Mouse (Mus musculus) heart, embryonic 13.5 days (tissue): Measurements from ENCODE around the gene Lsm3. TPM values are rescaled to one million over a fixed set of nuclear protein-coding genes. Genes with fewer than 3 reads are reported as not detected.

Experiments used
- ATAC-seq: fragments of 200-750 bp; cut with Nextera tagmentation; 2 replicates; pipeline ENCODE4 v1.8.0; 2017; ENCODE audit warnings: moderate TSS enrichment; ENCODE audit not compliant: insufficient number of reproducible peaks, low FRiP score, low TSS enrichment; ENCODE audit errors: extremely low read depth
- H3K27ac ChIP-seq: fragments of 300-500 bp; sonication (generic); replicated peaks from 2 replicates; pipeline ENCODE4 v1.5.1; 2015; ENCODE audit warnings: moderate library complexity, mild to moderate bottlenecking, inconsistent platforms
- H3K27me3 ChIP-seq: fragments of 300-500 bp; sonication (generic); replicated peaks from 2 replicates; pipeline ENCODE4 v1.6.1; 2015; ENCODE audit warnings: mild to moderate bottlenecking, inconsistent platforms
- H3K36me3 ChIP-seq: fragments of 300-500 bp; sonication (generic); 2 replicates; pipeline ENCODE4 v1.6.1; 2015; ENCODE audit warnings: mild to moderate bottlenecking, inconsistent platforms
- H3K4me1 ChIP-seq: fragments of 300-500 bp; sonication (generic); 2 replicates; pipeline ENCODE4 v1.6.1; 2015; ENCODE audit warnings: inconsistent platforms
- H3K4me2 ChIP-seq: fragments of 300-500 bp; sonication (generic); 2 replicates; pipeline ENCODE4 v1.6.1; 2015; ENCODE audit warnings: inconsistent platforms, mild to moderate bottlenecking, moderate library complexity
- H3K4me3 ChIP-seq: fragments of 300-500 bp; sonication (generic); 2 replicates; pipeline ENCODE4 v1.5.1; 2015; ENCODE audit warnings: moderate library complexity, mild to moderate bottlenecking, inconsistent platforms
- H3K9ac ChIP-seq: fragments of 300-500 bp; sonication (generic); 2 replicates; pipeline ENCODE4 v1.6.1; 2015; ENCODE audit warnings: inconsistent platforms, mild to moderate bottlenecking, moderate library complexity
- H3K9me3 ChIP-seq: fragments of 300-500 bp; sonication (generic); 2 replicates; pipeline ENCODE4 v1.6.1; 2016; ENCODE audit warnings: inconsistent platforms
- WGBS: fragments of 180-500 bp; shearing (Covaris S2); methylation state at CpG from one replicate; pipeline ENCODE4 v1.1.7; 2015; ENCODE audit warnings: mixed read lengths; 5-methylcytosine and 5-hydroxymethylcytosine counted together
- polyA plus RNA-seq: library from polyadenylated mRNA; unstranded; fragments of >200 nt; fragmentation: Nextera tagmentation; extraction: Ambion mirVana; gene quantifications from 2 replicates; pipeline ENCODE4 v1.2.1, GENCODE M21; 2015

The Lsm3 gene
- polyA plus RNA-seq, 1 experiment from 2014 or later = 180 TPM

DNA sequence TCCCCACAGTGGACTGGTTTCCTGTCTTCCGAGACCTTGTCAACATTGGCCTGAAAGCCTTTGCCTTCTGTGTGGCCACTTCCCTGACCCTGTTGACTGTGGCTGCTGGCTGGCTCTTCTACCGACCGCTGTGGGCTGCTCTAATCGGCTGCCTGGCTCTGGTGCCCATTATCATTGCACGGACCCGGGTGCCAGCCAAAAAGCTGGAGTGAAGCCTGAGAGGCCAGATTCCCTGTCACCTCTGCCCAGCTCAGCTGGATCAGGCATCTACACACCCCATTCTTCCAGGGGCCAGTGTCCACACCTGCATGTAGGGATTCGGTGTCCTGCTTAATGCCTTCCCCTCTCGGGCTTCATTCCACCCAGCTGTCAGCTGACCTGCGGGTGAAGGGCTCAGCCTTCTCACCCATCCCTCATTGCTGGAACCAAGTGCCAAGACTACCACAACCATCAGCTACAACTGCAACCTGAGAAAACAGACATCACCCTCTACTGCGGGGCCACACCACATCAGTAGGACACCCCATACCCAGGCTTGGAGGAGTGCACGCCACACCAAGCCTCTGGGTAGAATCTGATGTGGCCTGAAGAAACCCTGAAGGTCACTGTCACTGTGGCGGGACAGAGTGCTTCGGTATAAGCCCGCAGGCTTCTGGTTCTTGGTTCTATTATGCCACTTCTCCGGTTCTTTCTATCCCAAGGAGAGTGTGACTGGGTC, 28.8 kb upstream of the Lsm3 start:
- Histone ChIP-seq H3K9ac (no peak overlapping the region), H3K36me3 (peaks cover 98% of the 10 kb centered on the region), H3K4me1 (peaks cover 8% of the 10 kb centered on the region), H3K27ac (no peak overlapping the region), H3K4me2 (no peak overlapping the region), H3K9me3 (no peaks in the 10 kb centered on the region), H3K27me3 (no peaks in the 10 kb centered on the region), H3K4me3 (no peak overlapping the region)
- no peak for ATAC-seq
- WGBS = 86% methylated on average over 15 of the region's 15 CpGs

DNA sequence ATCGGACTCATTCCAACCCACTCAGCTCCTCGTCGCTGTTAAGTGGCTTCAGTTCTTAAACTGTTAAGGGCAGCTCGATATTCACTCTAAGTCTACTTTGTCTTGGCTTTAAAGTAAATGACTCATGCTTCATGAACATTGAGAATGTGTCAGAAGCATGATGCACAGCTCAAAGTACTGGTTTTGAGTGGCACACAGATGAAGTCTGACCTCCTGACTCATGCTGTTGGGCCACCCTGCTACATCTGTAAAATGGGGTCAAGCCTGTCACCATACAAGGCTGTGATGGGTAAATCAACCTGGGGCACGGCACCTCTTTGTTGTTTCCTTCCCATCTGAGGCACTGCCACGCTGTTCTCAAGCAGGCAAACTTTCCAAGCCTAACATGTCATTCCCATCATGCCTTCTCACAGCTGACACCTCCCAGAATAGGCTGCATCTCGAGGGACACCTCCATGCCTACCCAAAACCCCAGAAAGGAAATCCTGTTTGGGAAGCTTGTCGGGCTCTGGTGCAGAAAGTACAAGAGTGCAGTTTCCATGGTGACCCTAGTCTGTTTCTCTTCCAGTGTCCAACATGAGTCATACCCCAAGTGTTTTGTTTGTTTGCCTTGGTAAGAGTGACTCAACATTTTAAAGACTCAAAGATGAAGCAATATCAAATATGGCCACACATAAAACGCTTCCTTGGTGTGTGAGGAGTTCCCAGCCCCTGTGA, 27.1 kb upstream of the Lsm3 start:
- peaks cover 98% of the 10 kb centered on the region for H3K36me3 ChIP-seq
- no peaks in the 10 kb centered on the region for H3K27me3 ChIP-seq

DNA sequence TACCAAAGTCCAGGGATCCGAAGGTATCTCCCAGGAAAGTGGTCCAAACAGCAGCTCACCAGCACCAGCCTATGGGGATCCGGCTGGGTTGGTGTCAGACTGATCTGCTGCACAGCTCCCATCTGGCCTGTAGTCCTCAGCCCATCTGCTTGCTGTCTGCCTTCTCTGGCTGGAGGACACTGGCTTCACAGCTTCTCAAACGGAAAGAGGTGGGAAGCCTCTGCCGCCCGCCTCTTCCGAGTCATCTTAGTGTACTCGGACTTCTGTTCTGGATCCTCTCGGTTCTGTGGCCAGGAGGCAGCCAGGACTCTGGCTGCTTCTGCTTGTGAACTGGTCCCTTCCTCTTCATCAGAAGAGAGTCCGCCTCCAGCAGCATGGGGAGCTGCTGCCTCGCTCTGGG, 25.9 kb upstream of the Lsm3 start:
- H3K4me1 ChIP-seq = peaks cover 8% of the 10 kb centered on the region
- no peak overlapping the region for H3K4me2 ChIP-seq
- 77% methylated on average over 10 of the region's 10 CpGs for WGBS
- ATAC-seq = no peak
- H3K27me3 ChIP-seq = no peaks in the 10 kb centered on the region
- no peaks in the 10 kb centered on the region for H3K9me3 ChIP-seq
- no peak overlapping the region for H3K27ac ChIP-seq
- H3K36me3 ChIP-seq = peaks cover 96% of the 10 kb centered on the region
- H3K4me3 ChIP-seq = no peak overlapping the region
- no peak overlapping the region for H3K9ac ChIP-seq

More for the DNA sequence above, 27.1 kb upstream of the Lsm3 start:
- ATAC-seq = peak; percentile 10; the same call in 1 of the 2 replicates
- Histone ChIP-seq H3K4me1 (peaks cover 8% of the 10 kb centered on the region), H3K9me3 (no peaks in the 10 kb centered on the region), H3K9ac (no peak overlapping the region), H3K4me3 (no peak overlapping the region), H3K4me2 (no peak overlapping the region), H3K27ac (no peak overlapping the region; the same call in 1 of the 2 replicates)
- WGBS = 58% methylated on average over 9 of the region's 9 CpGs

DNA sequence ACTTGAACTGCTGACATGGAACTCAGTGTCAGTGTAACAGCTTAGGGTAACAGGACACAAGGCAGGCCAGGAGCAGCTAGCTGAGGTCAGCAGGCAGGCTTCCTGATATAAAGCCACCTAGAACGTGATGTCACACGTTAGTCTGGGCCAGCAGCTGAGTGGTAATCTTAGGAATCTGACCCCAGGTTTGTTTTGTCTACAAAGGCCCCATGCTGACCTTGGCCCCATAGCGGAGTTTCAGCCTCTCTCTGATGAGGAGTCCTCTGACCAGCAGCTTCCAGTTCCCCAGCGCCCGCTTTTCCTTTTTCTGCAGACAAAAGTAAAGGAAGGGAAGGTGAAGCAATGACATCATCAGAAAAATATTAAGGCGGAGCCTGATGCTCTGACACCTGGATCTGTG, 24.7 kb upstream of the Lsm3 start:
- no peak for ATAC-seq
- no peaks in the 10 kb centered on the region for H3K9me3 ChIP-seq
- no peak overlapping the region for H3K4me3 ChIP-seq
- H3K27ac ChIP-seq = no peak overlapping the region
- peaks cover 8% of the 10 kb centered on the region for H3K4me1 ChIP-seq
- H3K27me3 ChIP-seq = no peaks in the 10 kb centered on the region
- no peak overlapping the region for H3K4me2 ChIP-seq
- no peak overlapping the region for H3K9ac ChIP-seq
- peaks cover 96% of the 10 kb centered on the region for H3K36me3 ChIP-seq
- WGBS = 70% methylated on average over 6 of the region's 6 CpGs

DNA sequence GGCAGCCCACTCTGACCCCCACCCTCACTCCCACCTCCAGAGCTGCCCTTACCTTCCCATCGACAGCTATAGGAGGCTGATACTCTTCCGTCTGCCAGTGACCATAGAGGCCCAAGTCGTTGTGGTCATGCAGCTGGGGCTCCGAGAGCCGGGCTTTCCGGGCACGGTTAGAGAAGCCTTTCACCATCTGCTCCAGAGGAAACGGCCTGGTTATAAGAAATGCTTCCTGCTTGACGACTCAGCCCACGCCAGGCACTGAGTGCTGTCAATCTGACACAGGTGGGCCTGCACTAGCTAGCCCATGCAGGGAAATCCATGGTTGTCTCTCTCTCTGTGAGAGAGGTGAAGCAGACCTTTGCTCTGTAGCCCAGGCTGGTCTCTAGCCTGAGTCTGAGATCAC, 22.7 kb upstream of the Lsm3 start:
- Histone ChIP-seq H3K27me3 (no peaks in the 10 kb centered on the region), H3K9ac (no peak overlapping the region), H3K27ac (no peak overlapping the region), H3K36me3 (peaks cover 96% of the 10 kb centered on the region), H3K4me2 (no peak overlapping the region), H3K4me1 (peaks cover 8% of the 10 kb centered on the region), H3K9me3 (no peaks in the 10 kb centered on the region), H3K4me3 (no peak overlapping the region)
- ATAC-seq = no peak
- WGBS = 79% methylated on average over 10 of the region's 10 CpGs

DNA sequence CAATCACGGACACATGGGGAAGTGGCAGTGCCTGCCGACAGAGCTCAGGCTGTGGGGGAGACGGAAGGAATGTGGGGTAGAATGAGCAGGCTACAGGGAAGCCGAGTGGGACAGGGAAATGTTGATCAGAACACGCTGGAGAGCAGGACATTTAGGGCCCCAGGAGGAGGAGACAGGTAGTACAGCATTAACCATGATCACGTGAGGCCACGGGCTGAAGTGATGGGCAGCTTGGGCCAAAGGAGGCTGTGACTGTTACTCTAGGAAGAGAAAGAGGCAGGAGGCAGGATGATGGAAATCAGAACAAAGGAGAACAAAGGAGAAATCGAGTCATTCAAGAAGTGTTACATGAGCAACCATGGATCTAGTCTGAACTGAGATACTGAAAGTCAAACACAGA, 21.2 kb upstream of the Lsm3 start:
- Histone ChIP-seq H3K4me2 (no peak overlapping the region), H3K27me3 (no peaks in the 10 kb centered on the region), H3K27ac (no peak overlapping the region), H3K9ac (no peak overlapping the region), H3K36me3 (peaks cover 97% of the 10 kb centered on the region), H3K9me3 (no peaks in the 10 kb centered on the region), H3K4me3 (no peak overlapping the region), H3K4me1 (no peaks in the 10 kb centered on the region)
- ATAC-seq = no peak
- WGBS = 81% methylated on average over 8 of the region's 8 CpGs

DNA sequence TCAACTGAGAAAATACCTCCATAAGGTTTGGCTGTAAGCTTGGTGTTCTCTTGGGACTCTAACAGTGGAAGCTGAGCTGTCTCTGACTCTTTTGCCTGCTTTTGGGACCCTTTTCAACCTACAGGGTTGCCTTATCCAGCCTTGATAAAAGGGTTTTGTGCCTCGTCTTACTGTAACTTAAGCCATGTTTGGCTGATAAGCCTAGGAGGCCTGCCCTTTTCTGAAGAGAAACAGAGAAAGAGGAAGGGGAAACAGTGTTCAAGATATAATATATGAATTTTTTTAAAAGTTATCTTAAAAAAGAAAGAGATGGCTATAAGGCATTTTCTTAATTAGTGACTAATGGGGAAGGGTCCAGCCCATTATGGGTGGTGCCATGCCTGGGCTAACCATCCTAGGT, 12.4 kb upstream of the Lsm3 start:
- Histone ChIP-seq H3K4me3 (no peak overlapping the region), H3K4me2 (no peak overlapping the region), H3K4me1 (no peaks in the 10 kb centered on the region), H3K9me3 (peaks cover 4% of the 10 kb centered on the region; the same call in 1 of the 2 replicates), H3K27me3 (no peaks in the 10 kb centered on the region), H3K36me3 (peaks cover 100% of the 10 kb centered on the region), H3K9ac (no peak overlapping the region), H3K27ac (no peak overlapping the region)
- 71% methylated on average over 1 of the region's 1 CpGs for WGBS
- ATAC-seq = no peak

DNA sequence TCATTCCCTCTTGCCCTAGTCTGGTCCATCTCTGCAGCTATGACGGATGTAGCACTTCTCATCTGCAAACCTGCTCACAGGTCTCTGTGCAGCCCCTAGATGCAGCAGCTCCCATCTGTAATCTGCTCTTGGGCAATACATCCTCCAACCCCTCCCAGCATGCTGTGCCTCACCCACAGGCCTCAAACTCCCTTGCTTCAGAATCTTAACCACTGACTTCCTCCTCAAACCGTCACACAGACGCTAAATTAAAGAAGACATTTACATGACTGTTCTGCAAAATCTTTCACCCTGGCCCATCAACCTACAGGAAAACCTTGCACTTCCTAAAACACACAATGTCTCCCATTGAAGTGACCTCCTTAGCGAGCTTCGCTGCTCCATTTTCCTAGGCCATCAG, 9.7 kb upstream of the Lsm3 start:
- H3K4me3 ChIP-seq = no peak overlapping the region
- no peak for ATAC-seq
- peaks cover 83% of the 10 kb centered on the region for H3K36me3 ChIP-seq
- H3K27me3 ChIP-seq = no peaks in the 10 kb centered on the region
- no peak overlapping the region for H3K27ac ChIP-seq
- WGBS = 82% methylated on average over 5 of the region's 5 CpGs
- H3K9ac ChIP-seq = no peak overlapping the region
- H3K4me1 ChIP-seq = no peaks in the 10 kb centered on the region
- peaks cover 4% of the 10 kb centered on the region; the same call in 1 of the 2 replicates for H3K9me3 ChIP-seq
- no peak overlapping the region for H3K4me2 ChIP-seq

DNA sequence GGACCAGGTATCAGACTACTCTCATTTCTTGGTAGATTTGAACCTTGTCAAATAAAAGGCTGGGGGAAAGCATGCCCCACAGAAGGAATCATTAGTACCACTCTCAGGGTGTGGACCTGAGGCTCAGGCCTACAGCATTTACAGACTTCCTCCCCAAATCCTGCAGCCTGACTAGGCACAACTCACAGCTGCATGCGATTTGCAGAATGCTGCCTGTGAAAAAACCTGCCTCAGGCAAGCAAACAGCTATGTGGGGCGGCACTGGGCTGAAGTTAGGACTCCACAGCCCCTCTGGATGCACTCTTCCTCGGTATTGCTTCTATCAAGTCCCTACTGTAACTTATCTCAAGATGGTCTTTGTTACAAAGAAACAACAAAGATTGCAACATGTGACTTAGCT, 7.7 kb upstream of the Lsm3 start:
- no peak for ATAC-seq
- no peak overlapping the region for H3K27ac ChIP-seq
- H3K4me3 ChIP-seq = no peak overlapping the region
- H3K4me1 ChIP-seq = no peaks in the 10 kb centered on the region
- H3K9ac ChIP-seq = no peak overlapping the region
- no peaks in the 10 kb centered on the region for H3K27me3 ChIP-seq
- 80% methylated on average over 3 of the region's 3 CpGs for WGBS
- H3K36me3 ChIP-seq = peaks cover 63% of the 10 kb centered on the region
- peaks cover 4% of the 10 kb centered on the region; the same call in 1 of the 2 replicates for H3K9me3 ChIP-seq
- H3K4me2 ChIP-seq = no peak overlapping the region

DNA sequence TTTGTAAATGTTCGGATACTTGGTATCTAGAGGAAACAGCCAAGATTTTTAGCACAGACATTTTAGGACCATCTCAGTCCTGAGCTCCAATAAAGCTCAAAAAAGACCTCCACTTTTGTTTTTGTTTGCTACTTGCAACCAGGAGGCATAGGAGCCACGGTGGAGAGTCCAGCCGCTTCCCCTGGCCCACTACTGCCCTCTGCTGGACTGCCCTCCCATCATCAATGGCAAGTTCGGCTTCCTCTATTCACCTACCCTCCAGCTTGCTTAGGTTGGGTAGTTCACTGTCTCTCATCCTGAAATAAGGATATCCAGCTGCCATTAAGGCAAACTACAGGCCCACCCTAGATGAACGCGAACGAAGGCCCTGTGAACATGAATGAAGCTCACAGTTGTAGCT, 6.4 kb upstream of the Lsm3 start:
- no peak overlapping the region for H3K4me3 ChIP-seq
- H3K9ac ChIP-seq = no peak overlapping the region
- no peak overlapping the region for H3K4me2 ChIP-seq
- no peaks in the 10 kb centered on the region for H3K27me3 ChIP-seq
- no peaks in the 10 kb centered on the region for H3K9me3 ChIP-seq
- H3K4me1 ChIP-seq = peaks cover 2% of the 10 kb centered on the region
- H3K36me3 ChIP-seq = peaks cover 51% of the 10 kb centered on the region
- ATAC-seq = no peak
- 36% methylated on average over 7 of the region's 7 CpGs for WGBS
- H3K27ac ChIP-seq = no peak overlapping the region

DNA sequence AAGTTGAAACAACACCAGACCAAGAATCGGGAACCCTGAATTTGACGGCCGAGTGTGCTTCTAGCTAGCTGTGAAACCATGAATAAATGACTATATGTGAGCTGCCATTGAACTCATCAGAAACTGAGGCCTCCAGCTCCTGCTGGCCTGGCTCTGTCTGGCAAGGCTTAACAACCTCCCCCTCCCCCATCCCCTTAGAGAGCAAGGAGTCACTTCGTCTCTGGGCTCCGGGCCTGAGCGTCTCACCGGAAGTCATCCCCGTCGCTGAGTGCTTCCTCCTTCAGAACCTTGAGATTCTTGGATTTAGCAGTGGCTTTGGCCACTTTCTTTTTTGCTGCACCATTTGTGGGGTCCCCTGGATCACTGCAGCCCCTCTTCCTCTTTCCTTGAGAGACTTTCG, 5.5 kb upstream of the Lsm3 start:
- WGBS = 75% methylated on average over 10 of the region's 10 CpGs
- H3K9me3 ChIP-seq = no peaks in the 10 kb centered on the region
- H3K27me3 ChIP-seq = no peaks in the 10 kb centered on the region
- H3K36me3 ChIP-seq = peaks cover 42% of the 10 kb centered on the region
- H3K27ac ChIP-seq = no peak overlapping the region
- no peak overlapping the region for H3K4me3 ChIP-seq
- H3K9ac ChIP-seq = no peak overlapping the region
- H3K4me1 ChIP-seq = peaks cover 10% of the 10 kb centered on the region
- no peak overlapping the region for H3K4me2 ChIP-seq
- ATAC-seq = no peak

DNA sequence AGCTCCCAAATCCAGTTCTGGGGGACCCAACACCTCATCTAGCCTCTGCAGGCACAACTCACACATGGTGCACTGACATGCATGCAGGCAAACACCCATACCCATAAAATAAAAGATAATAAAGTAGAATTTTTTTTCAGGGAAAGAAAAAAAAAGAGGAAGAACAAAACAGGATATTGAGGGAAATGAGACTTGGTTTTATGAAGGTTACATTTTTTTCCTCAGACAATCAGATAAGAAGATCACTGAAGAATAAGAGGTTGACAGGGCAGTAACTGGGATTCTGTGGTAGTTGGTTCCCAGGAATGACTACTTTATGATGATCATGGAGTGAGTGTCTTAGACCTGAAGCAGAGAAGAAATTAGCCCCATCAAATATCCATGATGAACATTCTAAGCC, 1.6 kb upstream of the Lsm3 start:
- no peaks in the 10 kb centered on the region for H3K27me3 ChIP-seq
- no peak overlapping the region for H3K27ac ChIP-seq
- peaks cover 28% of the 10 kb centered on the region for H3K36me3 ChIP-seq
- ATAC-seq = no peak
- no peaks in the 10 kb centered on the region for H3K9me3 ChIP-seq
- H3K4me1 ChIP-seq = peaks cover 34% of the 10 kb centered on the region
- peak overlapping the region; percentile 88; the same call in 1 of the 2 replicates for H3K9ac ChIP-seq
- H3K4me3 ChIP-seq = 0 out of 2 replicates have a peak overlapping the region, but pooled peaks have one; percentile 95
- H3K4me2 ChIP-seq = peak overlapping the region; percentile 91; the same call in 1 of the 2 replicates
